Mouse (Mus musculus) layer of hippocampus, adult 2 months (tissue): ENCODE data around the gene Baz1a. TPM values are rescaled to one million over a fixed set of nuclear protein-coding genes. Genes with fewer than 3 reads are reported as not detected.

Experiments used
- DNase-seq, 2 experiments: peaks; one replicate each; pipeline ENCODE4 v3.0.0; 2022; ENCODE audit warnings: low spot score in 2 of 2
- H3K27ac ChIP-seq: fragments of 200-600 bp; 2 replicates; pipeline ENCODE4 v1.8.1; 2022
- H3K4me3 ChIP-seq: fragments of 200-600 bp; 2 replicates; pipeline ENCODE4 v1.8.1; 2022; ENCODE audit warnings: mild to moderate bottlenecking
- CTCF ChIP-seq: fragments of 200-600 bp; conservative IDR thresholded peaks from 2 replicates; pipeline ENCODE4 v1.8.1; 2022; ENCODE audit warnings: antibody characterized with exemption, mild to moderate bottlenecking, moderate library complexity
- long read RNA-seq, 2 experiments: library from polyadenylated mRNA; stranded (forward); transcript quantifications; one replicate each; pipeline ENCODE4 v2.0.0; 2021; ENCODE audit warnings: borderline mapping rate in 2 of 2
- total RNA-seq, 2 experiments: library from RNA; stranded (reverse); gene quantifications; 2 replicates each; pipeline ENCODE4 v1.2.3; 2021

The Baz1a gene
- 1 to 10 TPM; 1.4 to 1.8 TPM for total RNA-seq
- long read RNA-seq, experiment 1: 0 reads
- long read RNA-seq, experiment 2: 0 reads

DNA sequence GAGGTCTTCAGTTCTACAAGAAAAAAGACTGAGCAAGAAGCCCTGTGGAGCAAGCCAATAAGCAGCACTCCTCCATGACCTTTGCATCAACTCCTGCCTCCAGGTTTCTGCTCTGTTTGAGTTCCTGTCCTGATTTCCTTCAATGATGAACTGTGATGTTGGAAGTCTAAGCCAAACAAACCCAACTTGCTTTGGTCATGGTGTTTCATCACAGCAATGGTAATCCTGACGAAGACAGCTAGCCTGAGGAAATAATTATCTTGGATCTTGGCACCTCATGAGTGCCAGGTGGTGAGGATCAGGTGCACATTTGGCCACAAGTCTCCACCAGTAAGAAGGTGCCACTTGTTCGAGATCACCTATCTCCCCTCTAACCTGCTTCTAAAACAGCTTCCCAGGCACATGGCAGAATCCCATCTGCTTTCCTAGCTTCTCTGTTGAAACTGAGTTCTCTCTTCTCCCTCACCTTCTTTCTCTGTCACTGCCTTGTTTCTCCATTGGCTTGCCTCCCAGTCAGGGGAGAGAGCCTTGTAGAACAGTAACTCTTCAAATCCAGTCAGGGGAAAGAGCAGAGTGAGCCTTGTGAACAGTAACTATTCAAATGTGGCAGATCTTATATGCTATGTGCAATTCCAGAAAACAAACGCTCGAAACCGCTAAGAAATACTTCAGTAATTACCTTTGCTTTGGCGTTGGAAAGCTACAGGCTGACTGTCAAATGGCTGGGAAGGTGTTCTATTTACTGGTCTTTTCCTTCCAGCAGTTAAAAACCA is at the start of gene Baz1a:
Baz1a (minus strand) TSS at position 723 of the 773 bp plus-strand sequence.
- no peak within 1 kb of the TSS for H3K27ac ChIP-seq
- no peak within 1 kb of the TSS for H3K4me3 ChIP-seq
- no peak for DNase-seq
- no peak for TF ChIP-seq CTCF

GRCm38 (mm10) chr12:55062141-55062540 is 48.0 kb upstream of the Baz1a start:
- no peak overlapping the region for H3K4me3 ChIP-seq
- no peak for DNase-seq
- TF ChIP-seq CTCF: no peak
- no peak overlapping the region for H3K27ac ChIP-seq

DNA sequence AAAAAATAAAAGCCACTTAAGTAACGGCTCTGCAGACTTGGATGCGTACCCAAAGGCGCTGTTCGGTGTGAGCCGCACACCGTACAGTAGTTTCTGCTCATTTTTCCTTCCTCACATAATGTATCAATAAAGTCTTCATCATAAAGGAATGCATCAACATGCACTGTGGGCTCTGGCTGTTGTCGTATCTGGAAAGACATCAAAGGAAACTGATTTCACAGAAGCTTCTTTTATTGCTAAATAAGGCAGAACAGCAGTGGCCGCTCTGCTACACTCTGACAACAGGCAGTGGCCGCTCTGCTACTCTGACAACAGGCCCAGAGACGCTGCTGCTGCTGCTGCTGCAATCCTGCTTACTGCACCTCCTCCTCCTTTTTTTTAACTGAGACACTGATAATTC is 46.9 kb upstream of the Baz1a start:
- H3K4me3 ChIP-seq: no peak overlapping the region
- TF ChIP-seq CTCF: no peak
- no peak for DNase-seq
- H3K27ac ChIP-seq: no peak overlapping the region

DNA sequence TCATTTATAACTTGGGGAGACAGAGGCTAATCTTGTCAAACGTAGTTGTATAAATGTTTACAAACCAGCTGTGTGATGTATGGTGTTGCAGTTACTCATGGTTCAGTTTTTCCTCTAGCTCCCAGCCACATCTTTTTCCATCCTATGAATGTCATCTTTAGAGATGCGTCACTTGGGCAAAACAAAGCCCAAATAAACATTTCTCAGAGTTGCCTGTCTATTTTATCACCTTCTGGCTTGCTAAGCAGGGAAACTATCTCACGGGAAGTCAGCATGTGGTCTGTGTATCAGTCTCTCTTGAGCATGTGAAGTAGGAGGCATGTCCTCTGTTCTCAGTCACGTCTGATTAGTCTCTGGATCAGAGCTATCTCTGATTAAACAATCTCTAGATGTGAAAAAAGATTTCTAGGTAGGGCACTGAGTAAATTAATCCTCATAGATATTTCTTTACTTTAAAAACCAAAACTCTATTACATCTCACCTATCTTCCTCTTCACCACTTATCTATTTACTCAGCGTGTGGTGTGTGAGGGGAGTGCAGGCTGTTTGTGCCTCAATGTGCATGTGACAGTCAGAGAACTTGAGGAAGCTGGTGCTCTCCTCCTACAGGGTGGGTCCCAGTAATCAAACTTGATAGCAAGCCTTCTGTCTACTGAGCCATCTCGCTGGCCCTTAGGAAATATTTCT is 46.2 kb upstream of the Baz1a start:
- Histone ChIP-seq H3K27ac (no peak overlapping the region), H3K4me3 (no peak overlapping the region)
- no peak for TF ChIP-seq CTCF
- no peak for DNase-seq

DNA sequence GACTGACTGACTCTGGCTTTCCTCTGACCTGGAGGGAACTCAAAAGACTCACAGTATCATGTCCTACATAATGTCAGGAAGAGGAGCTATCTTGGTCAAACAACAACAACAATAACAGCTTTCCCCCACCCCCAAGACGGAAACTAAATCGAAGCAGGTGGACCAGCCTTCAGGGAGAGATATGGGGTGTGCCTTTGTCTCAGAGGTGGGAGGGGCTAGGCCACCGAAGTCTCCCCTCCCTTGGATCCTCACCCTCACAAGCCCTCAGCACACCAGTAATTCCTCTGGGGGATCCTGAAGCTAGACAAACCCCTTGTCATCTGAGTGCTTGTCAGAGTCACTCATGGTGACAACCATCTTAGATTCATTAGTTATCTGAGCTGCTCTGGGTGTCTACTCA is 45.7 kb upstream of the Baz1a start:
- no peak for TF ChIP-seq CTCF
- Histone ChIP-seq H3K27ac (no peak overlapping the region), H3K4me3 (no peak overlapping the region)
- DNase-seq: no peak

DNA sequence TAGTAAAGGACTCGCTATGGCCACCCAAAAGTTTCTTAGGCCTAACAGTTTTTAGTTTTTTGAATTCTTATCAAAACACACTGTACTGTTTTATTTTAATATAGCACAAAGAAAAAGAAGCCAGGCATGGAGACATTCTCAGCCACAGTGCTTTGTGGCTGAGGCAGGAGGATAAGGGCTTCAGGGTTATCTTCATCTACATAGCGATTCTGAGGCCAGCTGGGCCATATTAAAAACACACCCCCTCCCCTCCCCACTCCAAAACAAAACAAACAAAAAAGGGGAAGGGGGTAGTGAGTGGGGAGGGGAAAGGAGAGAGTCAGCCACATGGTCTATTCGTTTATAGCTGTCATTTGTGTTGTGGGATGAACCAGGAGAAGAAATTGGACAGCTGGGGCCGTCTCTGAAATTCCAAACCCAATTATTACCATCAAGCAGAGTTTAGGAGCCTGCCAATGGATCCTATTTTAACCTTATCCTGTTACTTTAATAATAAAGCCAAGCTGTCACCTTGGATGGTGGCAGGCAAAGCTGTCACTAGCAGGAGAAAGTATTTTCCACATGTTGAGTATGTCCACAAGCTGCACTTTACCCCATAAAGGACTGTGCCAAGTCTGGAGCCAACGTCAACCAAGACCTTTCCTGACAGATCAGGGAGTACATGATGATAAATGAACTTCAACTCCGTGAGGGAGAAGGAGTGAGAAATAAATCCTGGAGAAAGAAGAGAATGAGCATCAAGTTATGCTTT is 44.9 kb upstream of the Baz1a start:
- no peak overlapping the region for H3K4me3 ChIP-seq
- no peak for TF ChIP-seq CTCF
- DNase-seq: no peak
- H3K27ac ChIP-seq: no peak overlapping the region

DNA sequence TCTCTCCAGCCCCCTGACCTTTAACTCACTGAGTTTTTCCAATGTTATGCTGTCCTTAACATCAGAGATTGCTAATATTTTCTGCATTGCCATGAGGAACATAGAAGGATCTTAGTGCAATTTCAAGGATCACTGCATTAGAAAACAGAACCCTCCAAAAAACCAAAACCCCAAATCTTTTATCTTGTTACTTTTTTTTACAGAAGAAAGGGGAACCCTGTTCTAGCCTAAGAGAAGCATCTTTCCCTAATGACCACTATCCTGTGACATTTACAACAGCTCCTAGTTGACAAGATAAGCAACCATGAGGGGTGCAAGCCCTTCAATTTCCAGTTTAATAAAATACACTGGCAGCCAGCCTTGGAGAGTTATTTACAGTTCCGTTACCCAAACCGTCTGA is 42.6 kb upstream of the Baz1a start:
- no peak for TF ChIP-seq CTCF
- no peak overlapping the region for H3K4me3 ChIP-seq
- no peak for DNase-seq
- H3K27ac ChIP-seq: no peak overlapping the region

DNA sequence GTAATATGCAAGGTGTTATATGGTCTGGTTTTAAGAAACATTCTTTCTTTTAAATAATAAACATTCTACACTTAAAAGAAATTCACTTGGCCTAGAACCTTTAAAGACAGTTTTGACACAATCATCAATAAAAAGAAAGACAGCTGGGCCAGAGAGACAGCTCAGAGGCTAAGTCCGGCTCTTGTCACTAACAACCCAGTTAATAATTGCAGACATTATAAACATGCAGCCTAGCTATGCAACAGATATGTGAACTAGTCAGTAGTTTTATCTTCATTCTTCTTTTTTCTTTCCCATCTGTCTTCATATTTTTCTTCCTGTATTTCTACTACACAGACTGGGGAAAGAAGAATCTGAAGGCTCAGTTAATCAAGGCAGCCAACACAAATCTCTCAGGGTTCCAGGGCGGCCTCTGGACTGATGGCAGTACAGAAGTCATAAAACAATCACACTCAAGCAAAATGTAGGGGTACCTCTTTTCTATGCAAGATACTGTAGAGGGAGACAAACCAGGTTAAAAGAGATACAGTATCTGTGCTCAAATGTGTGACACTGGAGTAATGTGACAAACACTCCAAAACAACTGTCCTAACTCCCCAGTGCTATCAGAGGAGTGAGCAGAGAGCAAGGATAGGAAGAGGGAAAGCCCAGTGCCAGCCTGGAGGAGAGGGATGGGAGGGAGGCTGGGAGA is 40.5 kb upstream of the Baz1a start:
- no peak for DNase-seq
- Histone ChIP-seq H3K27ac (no peak overlapping the region), H3K4me3 (no peak overlapping the region)
- TF ChIP-seq CTCF: no peak

DNA sequence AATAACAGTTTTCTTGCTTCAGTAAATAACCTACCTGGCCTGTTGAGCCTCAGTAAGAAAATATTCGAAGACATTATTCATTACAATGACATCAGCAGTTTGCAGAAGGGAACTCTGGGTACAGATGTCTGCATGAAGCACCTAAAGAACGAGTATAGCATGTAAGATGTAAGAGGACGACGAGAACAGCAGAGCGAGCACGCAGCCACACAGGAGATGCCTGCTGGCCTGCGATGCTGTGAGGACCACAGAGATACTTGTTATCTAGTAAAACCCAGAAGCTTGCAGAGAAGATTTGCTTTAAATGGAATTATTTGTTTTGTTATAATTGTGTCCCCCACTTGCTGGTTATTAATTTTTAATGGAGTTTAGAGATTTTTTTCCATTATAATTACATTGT is 39.1 kb upstream of the Baz1a start:
- DNase-seq: no peak
- no peak for TF ChIP-seq CTCF
- no peak overlapping the region for H3K4me3 ChIP-seq
- no peak overlapping the region for H3K27ac ChIP-seq

DNA sequence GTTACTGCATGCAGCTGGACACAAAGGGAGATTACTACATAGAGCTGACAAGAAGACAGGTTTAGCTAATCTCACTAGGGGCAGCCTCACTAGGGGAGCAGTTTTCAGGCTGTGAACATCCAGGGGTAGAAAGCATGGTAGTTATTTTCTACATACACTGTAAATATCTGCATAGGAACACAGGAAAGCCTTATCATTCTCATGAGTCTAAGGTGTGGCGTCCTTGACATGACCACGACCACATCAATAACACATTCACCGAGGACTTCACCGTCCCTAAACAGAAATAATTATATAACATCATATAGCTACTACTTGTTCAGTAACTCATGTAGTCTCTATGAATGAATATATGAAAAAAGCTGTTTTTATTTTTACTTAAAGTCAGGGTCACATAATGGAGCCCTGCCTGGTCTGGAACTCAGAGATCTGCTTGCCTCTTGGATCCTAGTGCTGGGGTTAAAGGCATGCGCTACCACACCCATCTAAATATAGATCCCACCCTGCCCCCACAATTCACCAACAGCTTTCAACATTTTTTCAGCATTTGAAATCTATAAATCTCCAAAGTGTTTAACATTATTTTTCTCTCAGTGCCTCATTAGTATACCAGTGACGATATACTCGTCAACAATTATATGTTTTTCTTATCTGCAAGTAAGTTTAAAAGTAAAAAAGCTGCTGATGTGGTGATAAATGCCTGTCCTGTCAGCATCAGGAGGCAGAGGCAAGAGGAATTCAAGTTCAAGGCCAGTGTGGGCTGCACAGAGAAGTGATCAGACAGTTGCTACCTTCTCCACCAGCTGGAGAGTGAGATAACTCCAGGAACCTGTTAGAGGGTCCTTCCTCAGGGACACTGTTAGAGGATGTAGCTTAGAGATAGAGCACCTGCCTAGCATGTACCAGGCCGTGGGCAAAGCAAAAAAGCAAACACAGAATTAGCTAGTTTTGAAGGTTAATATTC is 37.3 kb upstream of the Baz1a start:
- no peak for DNase-seq
- Histone ChIP-seq H3K27ac (no peak overlapping the region), H3K4me3 (no peak overlapping the region)
- TF ChIP-seq CTCF: no peak

GRCm38 (mm10) chr12:55049731-55050353 is 35.7 kb upstream of the Baz1a start:
- Histone ChIP-seq H3K27ac (no peak overlapping the region), H3K4me3 (no peak overlapping the region)
- no peak for DNase-seq
- TF ChIP-seq CTCF: no peak
